Mouse (Mus musculus): ENCODE data around the gene Usp49. TPM values are rescaled to one million over a fixed set of nuclear protein-coding genes. Genes with fewer than 3 reads are reported as not detected.
A peak's percentile ranks its signal among the peaks of the same experiment; 100 is the strongest.

The Usp49 gene
- 2.1 and 3.1 TPM in 2 replicates for polyA plus RNA-seq (2015; fragmentation: Nextera tagmentation; extraction: Ambion mirVana)

- WGBS: 4% methylated on average over 3 of the region's 3 CpGs
Measured at GRCm38 (mm10) chr17:47630678-47631065, at the start of gene Usp49. Usp49 (plus strand) TSS chr17:47630690.

GRCm38 (mm10) chr17:47580962-47581361 lies 49.5 kb upstream of the Usp49 start:
- H3K27me3 ChIP-seq (ENCODE audit: control insufficient read depth, insufficient read depth, low read length): no peaks in the 10 kb centered on the region

More at GRCm38 (mm10) chr17:47630678-47631065, at the start of gene Usp49:
- peaks cover 15% of the 10 kb centered on the region for H3K4me1 ChIP-seq (ENCODE audit: control insufficient read depth, insufficient read depth, low read length)
- H3K36me3 ChIP-seq (ENCODE audit: control insufficient read depth, insufficient read depth): no peaks in the 10 kb centered on the region; the same call in 1 of the 2 replicates
- peak within 1 kb of the TSS; percentile 100 for H3K4me2 ChIP-seq (ENCODE audit: low read depth, low read length)
- H3K9me3 ChIP-seq (replicated peaks; ENCODE audit: control insufficient read depth, low read length): no peaks in the 10 kb centered on the region
- H3K4me3 ChIP-seq (ENCODE audit: low read length): peak within 1 kb of the TSS; percentile 84
- peak within 1 kb of the TSS; percentile 77 for H3K27ac ChIP-seq (ENCODE audit: low read length)
- no peak for ATAC-seq (replicated peaks; ENCODE audit: extremely low read depth, insufficient read depth, low FRiP score)
- no peaks in the 10 kb centered on the region for H3K27me3 ChIP-seq (ENCODE audit: control insufficient read depth, insufficient read depth, low read length)
- peak within 1 kb of the TSS; percentile 82 for H3K9ac ChIP-seq (ENCODE audit: low read length)

GRCm38 (mm10) chr17:47588517-47588916 lies 42.0 kb upstream of the Usp49 start:
- no peaks in the 10 kb centered on the region for H3K27me3 ChIP-seq (ENCODE audit: control insufficient read depth, insufficient read depth, low read length)
- H3K4me1 ChIP-seq (ENCODE audit: control insufficient read depth, insufficient read depth, low read length): peaks cover 6% of the 10 kb centered on the region
- no peak for ATAC-seq (replicated peaks; ENCODE audit: extremely low read depth, insufficient read depth, low FRiP score)
- no peak overlapping the region for H3K9ac ChIP-seq (ENCODE audit: low read length)
- H3K4me3 ChIP-seq (ENCODE audit: low read length): no peak overlapping the region
- WGBS: 78% methylated on average over 8 of the region's 8 CpGs
- H3K36me3 ChIP-seq (ENCODE audit: control insufficient read depth, insufficient read depth): no peaks in the 10 kb centered on the region
- no peaks in the 10 kb centered on the region for H3K9me3 ChIP-seq (replicated peaks; ENCODE audit: control insufficient read depth, low read length)
- H3K4me2 ChIP-seq (ENCODE audit: low read depth, low read length): no peak overlapping the region
- H3K27ac ChIP-seq (ENCODE audit: low read length): no peak overlapping the region

More at GRCm38 (mm10) chr17:47580962-47581361, 49.5 kb upstream of the Usp49 start:
- no peak overlapping the region for H3K27ac ChIP-seq (ENCODE audit: low read length)
- 90% methylated on average over 4 of the region's 4 CpGs for WGBS
- ATAC-seq (replicated peaks; ENCODE audit: extremely low read depth, insufficient read depth, low FRiP score): no peak
- H3K9ac ChIP-seq (ENCODE audit: low read length): no peak overlapping the region
- H3K4me1 ChIP-seq (ENCODE audit: control insufficient read depth, insufficient read depth, low read length): no peaks in the 10 kb centered on the region
- no peak overlapping the region for H3K4me3 ChIP-seq (ENCODE audit: low read length)
- no peak overlapping the region for H3K4me2 ChIP-seq (ENCODE audit: low read depth, low read length)
- no peaks in the 10 kb centered on the region for H3K9me3 ChIP-seq (replicated peaks; ENCODE audit: control insufficient read depth, low read length)
- no peaks in the 10 kb centered on the region for H3K36me3 ChIP-seq (ENCODE audit: control insufficient read depth, insufficient read depth)

- H3K4me1 ChIP-seq (ENCODE audit: control insufficient read depth, insufficient read depth, low read length): peaks cover 14% of the 10 kb centered on the region
- H3K4me2 ChIP-seq (ENCODE audit: low read depth, low read length): no peak overlapping the region
- no peak overlapping the region for H3K27ac ChIP-seq (ENCODE audit: low read length)
- WGBS: 48% methylated on average over 3 of the region's 3 CpGs
- ATAC-seq (replicated peaks; ENCODE audit: extremely low read depth, insufficient read depth, low FRiP score): no peak
- H3K4me3 ChIP-seq (ENCODE audit: low read length): no peak overlapping the region
- H3K9ac ChIP-seq (ENCODE audit: low read length): no peak overlapping the region
- H3K9me3 ChIP-seq (replicated peaks; ENCODE audit: control insufficient read depth, low read length): no peaks in the 10 kb centered on the region
- no peaks in the 10 kb centered on the region for H3K36me3 ChIP-seq (ENCODE audit: control insufficient read depth, insufficient read depth)
- no peaks in the 10 kb centered on the region for H3K27me3 ChIP-seq (ENCODE audit: control insufficient read depth, insufficient read depth, low read length)
Measured at GRCm38 (mm10) chr17:47591073-47591472, 39.4 kb upstream of the Usp49 start.

GRCm38 (mm10) chr17:47593215-47593853 lies 37.2 kb upstream of the Usp49 start:
- Histone ChIP-seq H3K36me3 (ENCODE audit: control insufficient read depth, insufficient read depth) (peaks cover 9% of the 10 kb centered on the region), H3K27me3 (ENCODE audit: control insufficient read depth, insufficient read depth, low read length) (no peaks in the 10 kb centered on the region), H3K9ac (ENCODE audit: low read length) (peak overlapping the region; percentile 90), H3K27ac (ENCODE audit: low read length) (peak overlapping the region; percentile 98), H3K4me3 (ENCODE audit: low read length) (peak overlapping the region; percentile 75), H3K9me3 (replicated peaks; ENCODE audit: control insufficient read depth, low read length) (no peaks in the 10 kb centered on the region), H3K4me2 (ENCODE audit: low read depth, low read length) (peak overlapping the region; percentile 91), H3K4me1 (ENCODE audit: control insufficient read depth, insufficient read depth, low read length) (peaks cover 35% of the 10 kb centered on the region)
- WGBS: under 1% methylated on average over 63 of the region's 63 CpGs
- peak; percentile 84 for ATAC-seq (replicated peaks; ENCODE audit: extremely low read depth, insufficient read depth, low FRiP score)

- Histone ChIP-seq H3K9ac (ENCODE audit: low read length) (peak overlapping the region; percentile 90), H3K4me3 (ENCODE audit: low read length) (peak overlapping the region; percentile 75), H3K4me2 (ENCODE audit: low read depth, low read length) (peak overlapping the region; percentile 91), H3K27me3 (ENCODE audit: control insufficient read depth, insufficient read depth, low read length) (no peaks in the 10 kb centered on the region), H3K36me3 (ENCODE audit: control insufficient read depth, insufficient read depth) (peaks cover 12% of the 10 kb centered on the region), H3K4me1 (ENCODE audit: control insufficient read depth, insufficient read depth, low read length) (peaks cover 37% of the 10 kb centered on the region), H3K27ac (ENCODE audit: low read length) (peak overlapping the region; percentile 98), H3K9me3 (replicated peaks; ENCODE audit: control insufficient read depth, low read length) (no peaks in the 10 kb centered on the region)
- ATAC-seq (replicated peaks; ENCODE audit: extremely low read depth, insufficient read depth, low FRiP score): no peak
- WGBS: under 1% methylated on average over 13 of the region's 13 CpGs
Measured at GRCm38 (mm10) chr17:47593854-47594182, 36.7 kb upstream of the Usp49 start.

- WGBS: 1% methylated on average over 38 of the region's 43 CpGs
Measured at GRCm38 (mm10) chr17:47594183-47594968, 36.1 kb upstream of the Usp49 start.

GRCm38 (mm10) chr17:47594969-47595247 lies 35.6 kb upstream of the Usp49 start:
- peak overlapping the region; percentile 91 for H3K4me2 ChIP-seq (ENCODE audit: low read depth, low read length)
- H3K4me3 ChIP-seq (ENCODE audit: low read length): peak overlapping the region; percentile 75
- peaks cover 43% of the 10 kb centered on the region for H3K4me1 ChIP-seq (ENCODE audit: control insufficient read depth, insufficient read depth, low read length)
- H3K36me3 ChIP-seq (ENCODE audit: control insufficient read depth, insufficient read depth): peaks cover 12% of the 10 kb centered on the region
- peak overlapping the region; percentile 90 for H3K9ac ChIP-seq (ENCODE audit: low read length)
- H3K9me3 ChIP-seq (replicated peaks; ENCODE audit: control insufficient read depth, low read length): no peaks in the 10 kb centered on the region
- ATAC-seq (replicated peaks; ENCODE audit: extremely low read depth, insufficient read depth, low FRiP score): no peak
- 2% methylated on average over 6 of the region's 9 CpGs for WGBS
- peak overlapping the region; percentile 98 for H3K27ac ChIP-seq (ENCODE audit: low read length)
- no peaks in the 10 kb centered on the region for H3K27me3 ChIP-seq (ENCODE audit: control insufficient read depth, insufficient read depth, low read length)

More at GRCm38 (mm10) chr17:47594183-47594968, 36.1 kb upstream of the Usp49 start:
- no peaks in the 10 kb centered on the region for H3K27me3 ChIP-seq (ENCODE audit: control insufficient read depth, insufficient read depth, low read length)
- peaks cover 38% of the 10 kb centered on the region for H3K4me1 ChIP-seq (ENCODE audit: control insufficient read depth, insufficient read depth, low read length)
- H3K27ac ChIP-seq (ENCODE audit: low read length): peak overlapping the region; percentile 98
- H3K9me3 ChIP-seq (replicated peaks; ENCODE audit: control insufficient read depth, low read length): no peaks in the 10 kb centered on the region
- no peak for ATAC-seq (replicated peaks; ENCODE audit: extremely low read depth, insufficient read depth, low FRiP score)
- peaks cover 12% of the 10 kb centered on the region for H3K36me3 ChIP-seq (ENCODE audit: control insufficient read depth, insufficient read depth)
- H3K4me3 ChIP-seq (ENCODE audit: low read length): peak overlapping the region; percentile 75
- H3K4me2 ChIP-seq (ENCODE audit: low read depth, low read length): peak overlapping the region; percentile 91
- peak overlapping the region; percentile 90 for H3K9ac ChIP-seq (ENCODE audit: low read length)
